Mouse (Mus musculus): ENCODE results near the gene Gm20696. TPM values are rescaled to one million over a fixed set of nuclear protein-coding genes. Genes with fewer than 3 reads are reported as not detected.
A peak's percentile ranks its signal among the peaks of the same experiment; 100 is the strongest.

Gene Gm20696
- polyA plus RNA-seq, 1 experiment, result 2.8 TPM

GRCm38 (mm10) chr6:99274667-99275066, 391.9 kb downstream of the Gm20696 start:
- Histone ChIP-seq H3K4me1 (ENCODE audit: control insufficient read depth, insufficient read depth, low read length) (no peaks in the 10 kb centered on the region), H3K4me3 (replicated peaks; ENCODE audit: insufficient read depth, low read depth, low read length) (no peak overlapping the region), H3K27ac (ENCODE audit: insufficient read depth, low read length) (no peak overlapping the region), H3K27me3 (ENCODE audit: control insufficient read depth, insufficient read depth, low read length) (no peaks in the 10 kb centered on the region)
- TF ChIP-seq CTCF (IDR thresholded peaks at IDR 0.05; ENCODE audit: borderline replicate concordance, insufficient read depth, low read depth, low read length) (no peak), POLR2A (IDR thresholded peaks at IDR 0.05; ENCODE audit: borderline replicate concordance, insufficient read depth, low read length) (no peak)
- 95% methylated on average over 5 of the region's 5 CpGs for WGBS
- no peak for DNase-seq

- Histone ChIP-seq H3K27ac (ENCODE audit: insufficient read depth, low read length) (no peak overlapping the region), H3K4me3 (replicated peaks; ENCODE audit: insufficient read depth, low read depth, low read length) (no peak overlapping the region), H3K4me1 (ENCODE audit: control insufficient read depth, insufficient read depth, low read length) (no peaks in the 10 kb centered on the region; the same call in 1 of the 2 replicates), H3K27me3 (ENCODE audit: control insufficient read depth, insufficient read depth, low read length) (no peaks in the 10 kb centered on the region)
- no peak for TF ChIP-seq POLR2A (IDR thresholded peaks at IDR 0.05; ENCODE audit: borderline replicate concordance, insufficient read depth, low read length)
- no peak for TF ChIP-seq CTCF (IDR thresholded peaks at IDR 0.05; ENCODE audit: borderline replicate concordance, insufficient read depth, low read depth, low read length)
- 83% methylated on average over 6 of the region's 6 CpGs for WGBS
- DNase-seq, result no peak
These were observed 392.4 kb downstream of the Gm20696 start for GRCm38 (mm10) chr6:99274222-99274621.

GRCm38 (mm10) chr6:99273177-99273576, 393.4 kb downstream of the Gm20696 start:
- Histone ChIP-seq H3K4me3 (replicated peaks; ENCODE audit: insufficient read depth, low read depth, low read length) (no peak overlapping the region), H3K27ac (ENCODE audit: insufficient read depth, low read length) (no peak overlapping the region), H3K4me1 (ENCODE audit: control insufficient read depth, insufficient read depth, low read length) (peaks cover 3% of the 10 kb centered on the region; the same call in 1 of the 2 replicates), H3K27me3 (ENCODE audit: control insufficient read depth, insufficient read depth, low read length) (no peaks in the 10 kb centered on the region)
- no peak for DNase-seq
- TF ChIP-seq CTCF (IDR thresholded peaks at IDR 0.05; ENCODE audit: borderline replicate concordance, insufficient read depth, low read depth, low read length) (no peak), POLR2A (IDR thresholded peaks at IDR 0.05; ENCODE audit: borderline replicate concordance, insufficient read depth, low read length) (no peak)
- WGBS, result 90% methylated on average over 5 of the region's 5 CpGs

- no peak overlapping the region for H3K27ac ChIP-seq (ENCODE audit: insufficient read depth, low read length)
- TF ChIP-seq CTCF (IDR thresholded peaks at IDR 0.05; ENCODE audit: borderline replicate concordance, insufficient read depth, low read depth, low read length) (no peak), POLR2A (IDR thresholded peaks at IDR 0.05; ENCODE audit: borderline replicate concordance, insufficient read depth, low read length) (no peak)
- 95% methylated on average over 3 of the region's 3 CpGs for WGBS
- H3K4me3 ChIP-seq (replicated peaks; ENCODE audit: insufficient read depth, low read depth, low read length), result no peak overlapping the region
- H3K4me1 ChIP-seq (ENCODE audit: control insufficient read depth, insufficient read depth, low read length), result peaks cover 5% of the 10 kb centered on the region; the same call in 1 of the 2 replicates
- H3K27me3 ChIP-seq (ENCODE audit: control insufficient read depth, insufficient read depth, low read length), result no peaks in the 10 kb centered on the region
- no peak for DNase-seq
These were observed 394.4 kb downstream of the Gm20696 start for GRCm38 (mm10) chr6:99272174-99272573.

- no peak overlapping the region for H3K27ac ChIP-seq (ENCODE audit: insufficient read depth, low read length)
- WGBS, result 96% methylated on average over 7 of the region's 7 CpGs
- no peak for DNase-seq
- peaks cover 5% of the 10 kb centered on the region; the same call in 1 of the 2 replicates for H3K4me1 ChIP-seq (ENCODE audit: control insufficient read depth, insufficient read depth, low read length)
- no peaks in the 10 kb centered on the region for H3K27me3 ChIP-seq (ENCODE audit: control insufficient read depth, insufficient read depth, low read length)
- no peak overlapping the region for H3K4me3 ChIP-seq (replicated peaks; ENCODE audit: insufficient read depth, low read depth, low read length)
- TF ChIP-seq CTCF (IDR thresholded peaks at IDR 0.05; ENCODE audit: borderline replicate concordance, insufficient read depth, low read depth, low read length), result no peak
- TF ChIP-seq POLR2A (IDR thresholded peaks at IDR 0.05; ENCODE audit: borderline replicate concordance, insufficient read depth, low read length), result no peak
These were observed 394.9 kb downstream of the Gm20696 start for GRCm38 (mm10) chr6:99271741-99272140.

GRCm38 (mm10) chr6:99269921-99270320, 396.7 kb downstream of the Gm20696 start:
- H3K4me1 ChIP-seq (ENCODE audit: control insufficient read depth, insufficient read depth, low read length), result peaks cover 5% of the 10 kb centered on the region; the same call in 1 of the 2 replicates
- H3K4me3 ChIP-seq (replicated peaks; ENCODE audit: insufficient read depth, low read depth, low read length), result no peak overlapping the region
- 96% methylated on average over 6 of the region's 6 CpGs for WGBS
- TF ChIP-seq POLR2A (IDR thresholded peaks at IDR 0.05; ENCODE audit: borderline replicate concordance, insufficient read depth, low read length), result no peak
- TF ChIP-seq CTCF (IDR thresholded peaks at IDR 0.05; ENCODE audit: borderline replicate concordance, insufficient read depth, low read depth, low read length), result no peak
- no peak for DNase-seq
- H3K27me3 ChIP-seq (ENCODE audit: control insufficient read depth, insufficient read depth, low read length), result no peaks in the 10 kb centered on the region
- no peak overlapping the region for H3K27ac ChIP-seq (ENCODE audit: insufficient read depth, low read length)

- H3K4me3 ChIP-seq (replicated peaks; ENCODE audit: insufficient read depth, low read depth, low read length), result no peak overlapping the region
- no peak overlapping the region for H3K27ac ChIP-seq (ENCODE audit: insufficient read depth, low read length)
- peaks cover 5% of the 10 kb centered on the region; the same call in 1 of the 2 replicates for H3K4me1 ChIP-seq (ENCODE audit: control insufficient read depth, insufficient read depth, low read length)
- TF ChIP-seq POLR2A (IDR thresholded peaks at IDR 0.05; ENCODE audit: borderline replicate concordance, insufficient read depth, low read length) (no peak), CTCF (IDR thresholded peaks at IDR 0.05; ENCODE audit: borderline replicate concordance, insufficient read depth, low read depth, low read length) (no peak)
- WGBS, result 22% methylated on average over 20 of the region's 20 CpGs
- peak; percentile 24 to 30 for DNase-seq
- H3K27me3 ChIP-seq (ENCODE audit: control insufficient read depth, insufficient read depth, low read length), result no peaks in the 10 kb centered on the region
These were observed 398.2 kb downstream of the Gm20696 start for GRCm38 (mm10) chr6:99268171-99269061.

Measured in cerebellum, adult 2 months (tissue).